Mouse (Mus musculus) heart, embryonic 14.5 days (tissue): ENCODE results near the gene Gm26657. TPM values are rescaled to one million over a fixed set of nuclear protein-coding genes. Genes with fewer than 3 reads are reported as not detected.

ENCODE experiments used
- ATAC-seq: fragments of 200-750 bp; cut with Nextera tagmentation; 2 replicates; pipeline ENCODE4 v1.8.0; 2017; ENCODE audit warnings: low read depth, moderate TSS enrichment; ENCODE audit not compliant: insufficient number of reproducible peaks, insufficient read depth, low FRiP score
- H3K27ac ChIP-seq, 2 experiments: fragments of 200-500 bp in 1 of 2; fragments of 300-500 bp in 1 of 2; sonication (generic) in 1 of 2; replicated peaks in 1 of 2; 2 replicates each; pipeline ENCODE4 v1.5.1; 2012 to 2014; ENCODE audit warnings: low read depth in 2 of 2, low read length in 2 of 2, control low read depth in 1 of 2, mild to moderate bottlenecking in 1 of 2, mixed read lengths in 1 of 2; ENCODE audit not compliant: control insufficient read depth in 1 of 2, insufficient read depth in 1 of 2
- H3K27me3 ChIP-seq: fragments of 300-500 bp; sonication (generic); 2 replicates; pipeline ENCODE4 v1.6.1; 2014; ENCODE audit warnings: mild to moderate bottlenecking, low read length, control low read depth; ENCODE audit not compliant: control insufficient read depth, insufficient read depth
- H3K36me3 ChIP-seq: fragments of 300-500 bp; sonication (generic); 2 replicates; pipeline ENCODE4 v1.6.1; 2014; ENCODE audit warnings: mild to moderate bottlenecking, control low read depth, low read length, mixed read lengths; ENCODE audit not compliant: control insufficient read depth, insufficient read depth
- H3K4me1 ChIP-seq, 2 experiments: fragments of 200-500 bp in 1 of 2; fragments of 300-500 bp in 1 of 2; sonication (generic) in 1 of 2; 2 replicates each; pipeline ENCODE4 v1.6.1; 2012 to 2014; ENCODE audit warnings: low read length in 2 of 2, control low read depth in 1 of 2, mixed read lengths in 1 of 2; ENCODE audit not compliant: control insufficient read depth in 2 of 2, insufficient read depth in 2 of 2
- H3K4me2 ChIP-seq: fragments of 300-500 bp; sonication (generic); 2 replicates; pipeline ENCODE4 v1.6.1; 2014; ENCODE audit warnings: mild to moderate bottlenecking, low read length
- H3K4me3 ChIP-seq, 2 experiments: fragments of 200-500 bp in 1 of 2; fragments of 300-500 bp in 1 of 2; sonication (generic) in 1 of 2; 2 replicates each; pipeline ENCODE4 v1.5.1; 2012 to 2014; ENCODE audit warnings: low read length in 2 of 2, mild to moderate bottlenecking in 2 of 2, control low read depth in 1 of 2, low read depth in 1 of 2, moderate library complexity in 1 of 2; ENCODE audit not compliant: control insufficient read depth in 1 of 2, insufficient read depth in 1 of 2
- H3K9ac ChIP-seq: fragments of 300-500 bp; sonication (generic); 2 replicates; pipeline ENCODE4 v1.6.1; 2014; ENCODE audit warnings: mild to moderate bottlenecking, low read length
- H3K9me3 ChIP-seq: fragments of 300-500 bp; sonication (generic); 2 replicates; pipeline ENCODE4 v1.6.1; 2016; ENCODE audit warnings: low read length, control low read depth; ENCODE audit not compliant: control insufficient read depth
- WGBS: fragments of 180-500 bp; shearing (Covaris S2); extraction: QIAGEN DNeasy Blood & Tissue Kit; methylation state at CpG from one replicate; pipeline ENCODE4 v1.1.7; 2014; 5-methylcytosine and 5-hydroxymethylcytosine counted together
- polyA plus RNA-seq: library from polyadenylated mRNA; unstranded; fragments of >200 nt; fragmentation: Nextera tagmentation; extraction: Ambion mirVana; gene quantifications from 2 replicates; pipeline ENCODE4 v1.2.1, GENCODE M21; 2014

Gm26657 gene
- polyA plus RNA-seq, 1 experiment from 2014 or later = not detected

- Histone ChIP-seq H3K4me2 (no peak overlapping the region), H3K9ac (no peak overlapping the region), H3K27me3 (no peaks in the 10 kb centered on the region), H3K4me1 (no peaks in the 10 kb centered on the region), H3K9me3 (no peaks in the 10 kb centered on the region), H3K27ac (no peak overlapping the region), H3K36me3 (peaks cover 14% of the 10 kb centered on the region), H3K4me3 (no peak overlapping the region)
- ATAC-seq = no peak
- WGBS = 95% methylated on average over 20 of the region's 20 CpGs
These were observed 741 bp downstream of the Gm26657 start for GRCm38 (mm10) chr4:56740611-56741010.

GRCm38 (mm10) chr4:56741041-56741493 lies 1.2 kb downstream of the Gm26657 start, which contains the start of gene Actl7b:
Gene Actl7b (minus strand): TSS chr4:56741443.
- Histone ChIP-seq H3K27ac (no peak within 1 kb of the TSS), H3K4me2 (no peak within 1 kb of the TSS), H3K27me3 (no peaks in the 10 kb centered on the region), H3K36me3 (peaks cover 19% of the 10 kb centered on the region), H3K9ac (no peak within 1 kb of the TSS), H3K4me3 (no peak within 1 kb of the TSS), H3K9me3 (no peaks in the 10 kb centered on the region), H3K4me1 (no peaks in the 10 kb centered on the region)
- WGBS = 93% methylated on average over 13 of the region's 13 CpGs
- ATAC-seq = no peak

- Histone ChIP-seq H3K4me2 (no peak overlapping the region), H3K4me3 (no peak overlapping the region), H3K36me3 (peaks cover 35% of the 10 kb centered on the region), H3K4me1 (no peaks in the 10 kb centered on the region), H3K27ac (no peak overlapping the region), H3K27me3 (no peaks in the 10 kb centered on the region), H3K9ac (no peak overlapping the region), H3K9me3 (no peaks in the 10 kb centered on the region)
- WGBS = 89% methylated on average over 4 of the region's 4 CpGs
- ATAC-seq = no peak
These were observed 2.8 kb downstream of the Gm26657 start for GRCm38 (mm10) chr4:56742698-56743097.

- H3K9me3 ChIP-seq = no peaks in the 10 kb centered on the region
- peaks cover 42% of the 10 kb centered on the region for H3K36me3 ChIP-seq
- no peak for ATAC-seq
- H3K27ac ChIP-seq = no peak within 1 kb of the TSS
- no peak within 1 kb of the TSS for H3K9ac ChIP-seq
- H3K27me3 ChIP-seq = no peaks in the 10 kb centered on the region
- H3K4me1 ChIP-seq = no peaks in the 10 kb centered on the region
- H3K4me3 ChIP-seq = no peak within 1 kb of the TSS
- no peak within 1 kb of the TSS for H3K4me2 ChIP-seq
- WGBS = 96% methylated on average over 21 of the region's 21 CpGs
These were observed 3.7 kb downstream of the Gm26657 start, which contains the start of gene Actl7a for GRCm38 (mm10) chr4:56743363-56744195. Gene Actl7a (plus strand): TSS chr4:56743413.

- no peaks in the 10 kb centered on the region for H3K4me1 ChIP-seq
- no peak overlapping the region for H3K27ac ChIP-seq
- WGBS = 83% methylated on average over 2 of the region's 2 CpGs
- peaks cover 67% of the 10 kb centered on the region for H3K36me3 ChIP-seq
- no peaks in the 10 kb centered on the region for H3K27me3 ChIP-seq
- H3K4me3 ChIP-seq = no peak overlapping the region
- no peak overlapping the region for H3K9ac ChIP-seq
- H3K9me3 ChIP-seq = no peaks in the 10 kb centered on the region
- no peak overlapping the region for H3K4me2 ChIP-seq
- ATAC-seq = no peak
These were observed 6.5 kb downstream of the Gm26657 start for GRCm38 (mm10) chr4:56746345-56746744.

- Histone ChIP-seq H3K9me3 (no peaks in the 10 kb centered on the region), H3K4me1 (no peaks in the 10 kb centered on the region), H3K27ac (no peak overlapping the region), H3K27me3 (no peaks in the 10 kb centered on the region), H3K4me3 (no peak overlapping the region), H3K4me2 (no peak overlapping the region), H3K36me3 (peaks cover 76% of the 10 kb centered on the region), H3K9ac (no peak overlapping the region)
- no peak for ATAC-seq
- 97% methylated on average over 9 of the region's 9 CpGs for WGBS
These were observed 7.6 kb downstream of the Gm26657 start for GRCm38 (mm10) chr4:56747456-56747855.

- Histone ChIP-seq H3K4me3 (no peak overlapping the region), H3K9me3 (no peaks in the 10 kb centered on the region), H3K27me3 (no peaks in the 10 kb centered on the region), H3K9ac (no peak overlapping the region), H3K4me1 (no peaks in the 10 kb centered on the region), H3K36me3 (peaks cover 93% of the 10 kb centered on the region), H3K27ac (no peak overlapping the region), H3K4me2 (no peak overlapping the region)
- 82% methylated on average over 5 of the region's 5 CpGs for WGBS
- ATAC-seq = no peak
These were observed 16.2 kb downstream of the Gm26657 start for GRCm38 (mm10) chr4:56756021-56756420.
